Comparison of ENCODE assay signal across 8 mouse cellular contexts in genomic region chr11:80877131-80877651, GRCm38 (mm10). TPM values are rescaled to one million over a fixed set of nuclear protein-coding genes. Genes with fewer than 3 reads are reported as not detected.
DNase-seq lines count a peak whose midpoint lies in the region; ATAC-seq and TF ChIP-seq lines count a peak whose summit lies in the region.
"Had no signal": no experiment of that assay in that cellular context is flagged by ENCODE, and none has a peak within 500 bp of the region (broad histone marks: within the 10 kb centered on the region; RNA-seq: fewer than 3 reads in every experiment).

No protein-coding gene starts in this region.

- WGBS in hindbrain, postnatal 0 days = 30% methylated on average over 11 of the region's 11 CpGs

- no peak for TF ChIP-seq CTCF in hindbrain, postnatal 0 days (IDR thresholded peaks at IDR 0.05; ENCODE audit: low read depth)

- no peak overlapping the region for H3K9ac ChIP-seq in hindbrain, postnatal 0 days (replicated peaks; ENCODE audit: low read length)

- H3K4me1 ChIP-seq in hindbrain, postnatal 0 days (ENCODE audit: insufficient read depth, low read length) = peaks cover 10% of the 10 kb centered on the region; the same call in 1 of the 2 replicates

- peak; percentile 77 for ATAC-seq in hindbrain, postnatal 0 days
- ATAC-seq in erythroid progenitor cell, adult 5-6 weeks (replicated peaks; ENCODE audit: low FRiP score, poor library complexity, severe bottlenecking) = no peak

- H3K27me3 ChIP-seq in hindbrain, postnatal 0 days (ENCODE audit: insufficient read depth, low read length) = no peaks in the 10 kb centered on the region

- no peaks in the 10 kb centered on the region for H3K9me3 ChIP-seq in hindbrain, postnatal 0 days (ENCODE audit: low read length)

- no peaks in the 10 kb centered on the region; the same call in 1 of the 2 replicates for H3K36me3 ChIP-seq in hindbrain, postnatal 0 days (ENCODE audit: insufficient read depth, low read length)

- no peak overlapping the region for H3K4me3 ChIP-seq in hindbrain, postnatal 0 days (ENCODE audit: low read length)

- H3K27ac ChIP-seq in hindbrain, postnatal 0 days = peak overlapping the region; percentile 52; the same call in 1 of the 2 replicates

- intact Hi-C loops in left cerebral cortex, postnatal 14 days (cut with DNase I) = no loop called here

- DNase-seq in NIH3T3 (ENCODE audit: low read depth) = peak; percentile 95
- DNase-seq in adrenal gland, postnatal 10 days = peak; percentile 81
- DNase-seq in fibroblast of lung, adult 2 months (ENCODE audit: low read depth) = peak; percentile 96
- DNase-seq in hindbrain, postnatal 0 days (ENCODE audit: low spot score) = peak; percentile 80
- DNase-seq in left cerebral cortex, postnatal 14 days (ENCODE audit: low spot score in 2 of 2) = peak; percentile 60 to 76
- peak; percentile 63 for DNase-seq in retina, embryonic 14.5 days (ENCODE audit: low spot score)

- 0 out of 2 replicates have a peak overlapping the region, but pooled peaks have one; percentile 16 for H3K4me2 ChIP-seq in hindbrain, postnatal 0 days (ENCODE audit: low read depth, low read length)

RNA-seq across cellular contexts. Expression of gene Spaca3, which starts 19.0 kb away (rescaled TPM):
- not detected for total RNA-seq in adrenal gland, postnatal 10 days (2021)
- not detected in 2 replicates for total RNA-seq in hindbrain, postnatal 0 days (2014; rRNA removed)
- polyA plus RNA-seq in hindbrain, postnatal 0 days (2015; fragmentation: Nextera tagmentation; extraction: Ambion mirVana) = not detected in 2 replicates
- total RNA-seq in left cerebral cortex, postnatal 14 days (2021) = not detected
- total RNA-seq in erythroid progenitor cell, adult 5-6 weeks (2015; ENCODE audit: low replicate concordance) = not detected in 2 replicates
- total RNA-seq in erythroid progenitor cell, adult 5-6 weeks (2017; ENCODE audit: low replicate concordance) = not detected in 2 replicates
- total RNA-seq: left cerebral cortex, adult 8-10 months had no signal
